Mouse (Mus musculus) common myeloid progenitor, adult 5-6 weeks (primary cell): ENCODE results near the gene Plcl2. TPM values are rescaled to one million over a fixed set of nuclear protein-coding genes. Genes with fewer than 3 reads are reported as not detected.
A peak's percentile ranks its signal among the peaks of the same experiment; 100 is the strongest.

Experiments used
- ATAC-seq: replicated peaks from 2 replicates; pipeline ENCODE4 v1.8.0; 2016; ENCODE audit warnings: low read depth, mild to moderate bottlenecking, moderate TSS enrichment, inconsistent platforms; ENCODE audit not compliant: poor library complexity, severe bottlenecking
- total RNA-seq: library from RNA; stranded (forward); fragments of 200-1000, 187-1606 nt; gene quantifications from 2 replicates; pipeline ENCODE4 v1.2.3, GENCODE M21; 2017

Gene Plcl2
- total RNA-seq, 1 experiment from 2014 or later: 35.1 TPM

GRCm38 (mm10) chr17:50710497-50711222 lies 201.5 kb downstream of the Plcl2 start:
- ATAC-seq: no peak

GRCm38 (mm10) chr17:50717586-50717985 lies 208.4 kb downstream of the Plcl2 start:
- no peak for ATAC-seq

GRCm38 (mm10) chr17:50724376-50724775 lies 215.2 kb downstream of the Plcl2 start:
- no peak for ATAC-seq

GRCm38 (mm10) chr17:50726265-50726664 lies 217.1 kb downstream of the Plcl2 start:
- ATAC-seq: no peak

GRCm38 (mm10) chr17:50729031-50729430 lies 219.8 kb downstream of the Plcl2 start:
- ATAC-seq: peak; percentile 33; the same call in 1 of the 2 replicates

GRCm38 (mm10) chr17:50729577-50729976 lies 220.4 kb downstream of the Plcl2 start:
- peak; percentile 89 for ATAC-seq

- ATAC-seq: no peak
These were observed 221.7 kb downstream of the Plcl2 start for GRCm38 (mm10) chr17:50730896-50731295.

- 0 out of 2 replicates have a peak, but pooled peaks have one; percentile 6 for ATAC-seq
These were observed 222.7 kb downstream of the Plcl2 start for GRCm38 (mm10) chr17:50731876-50732275.

- ATAC-seq: no peak
These were observed 224.2 kb downstream of the Plcl2 start for GRCm38 (mm10) chr17:50733390-50733789.

GRCm38 (mm10) chr17:50734781-50735180 lies 225.6 kb downstream of the Plcl2 start:
- ATAC-seq: no peak

GRCm38 (mm10) chr17:50735382-50735954 lies 226.3 kb downstream of the Plcl2 start:
- peak; percentile 87 for ATAC-seq

- ATAC-seq: peak; percentile 31; the same call in 1 of the 2 replicates
These were observed 226.8 kb downstream of the Plcl2 start for GRCm38 (mm10) chr17:50735955-50736533.

- ATAC-seq: no peak
These were observed 227.9 kb downstream of the Plcl2 start for GRCm38 (mm10) chr17:50737068-50737467.

Other genes starting within 250 kb of the Plcl2 start
- not detected in 2 replicates for gene Dazl, start 215.8 kb upstream of the Plcl2 start, total RNA-seq